Mouse (Mus musculus): Measurements from ENCODE around the gene Rbms3. TPM values are rescaled to one million over a fixed set of nuclear protein-coding genes. Genes with fewer than 3 reads are reported as not detected.

Rbms3 gene
- polyA plus RNA-seq, 1 experiment from 2014 or later = 44.5 TPM

GRCm38 (mm10) chr9:117016605-117017319 lies 613.0 kb downstream of the Rbms3 start:
- Histone ChIP-seq H3K27me3 (ENCODE audit: insufficient read depth, low read length) (no peaks in the 10 kb centered on the region), H3K9me3 (replicated peaks; ENCODE audit: low read length) (no peaks in the 10 kb centered on the region), H3K9ac (ENCODE audit: low read depth, low read length) (no peak overlapping the region), H3K27ac (no peak overlapping the region), H3K4me2 (ENCODE audit: low read length) (no peak overlapping the region), H3K4me1 (replicated peaks; ENCODE audit: insufficient read depth, low read length) (peaks cover 14% of the 10 kb centered on the region), H3K36me3 (ENCODE audit: insufficient read depth, low read length) (no peaks in the 10 kb centered on the region), H3K4me3 (replicated peaks; ENCODE audit: low read depth, low read length) (no peak overlapping the region)
- ATAC-seq (replicated peaks; ENCODE audit: low FRiP score, low read depth) (no peak), DNase-seq (ENCODE audit: low spot score) (no peak)
- 74% methylated on average over 9 of the region's 9 CpGs for WGBS
- no peak for TF ChIP-seq CTCF (IDR thresholded peaks at IDR 0.05; ENCODE audit: low read depth)

GRCm38 (mm10) chr9:117013386-117013785 lies 616.3 kb downstream of the Rbms3 start:
- H3K4me1 ChIP-seq (replicated peaks; ENCODE audit: insufficient read depth, low read length) = peaks cover 3% of the 10 kb centered on the region; the same call in 1 of the 2 replicates
- H3K4me2 ChIP-seq (ENCODE audit: low read length) = no peak overlapping the region
- ATAC-seq (replicated peaks; ENCODE audit: low FRiP score, low read depth) (no peak), DNase-seq (ENCODE audit: low spot score) (peak; percentile 38)
- H3K9me3 ChIP-seq (replicated peaks; ENCODE audit: low read length) = no peaks in the 10 kb centered on the region
- no peak overlapping the region for H3K4me3 ChIP-seq (replicated peaks; ENCODE audit: low read depth, low read length)
- no peak for TF ChIP-seq CTCF (IDR thresholded peaks at IDR 0.05; ENCODE audit: low read depth)
- WGBS = 63% methylated on average over 3 of the region's 3 CpGs
- H3K9ac ChIP-seq (ENCODE audit: low read depth, low read length) = no peak overlapping the region
- H3K27me3 ChIP-seq (ENCODE audit: insufficient read depth, low read length) = no peaks in the 10 kb centered on the region
- H3K27ac ChIP-seq = no peak overlapping the region
- no peaks in the 10 kb centered on the region for H3K36me3 ChIP-seq (ENCODE audit: insufficient read depth, low read length)

- ATAC-seq (replicated peaks; ENCODE audit: low FRiP score, low read depth) (no peak), DNase-seq (ENCODE audit: low spot score) (no peak)
- 100% methylated on average over 3 of the region's 3 CpGs for WGBS
- H3K27ac ChIP-seq = no peak overlapping the region
- TF ChIP-seq CTCF (IDR thresholded peaks at IDR 0.05; ENCODE audit: low read depth) = no peak
- H3K36me3 ChIP-seq (ENCODE audit: insufficient read depth, low read length) = no peaks in the 10 kb centered on the region
- H3K4me3 ChIP-seq (replicated peaks; ENCODE audit: low read depth, low read length) = no peak overlapping the region
- no peaks in the 10 kb centered on the region for H3K27me3 ChIP-seq (ENCODE audit: insufficient read depth, low read length)
- no peak overlapping the region for H3K4me2 ChIP-seq (ENCODE audit: low read length)
- no peaks in the 10 kb centered on the region for H3K9me3 ChIP-seq (replicated peaks; ENCODE audit: low read length)
- no peaks in the 10 kb centered on the region for H3K4me1 ChIP-seq (replicated peaks; ENCODE audit: insufficient read depth, low read length)
- no peak overlapping the region for H3K9ac ChIP-seq (ENCODE audit: low read depth, low read length)
Observed at GRCm38 (mm10) chr9:117010801-117011200, 618.9 kb downstream of the Rbms3 start.

GRCm38 (mm10) chr9:117008194-117008593 lies 621.5 kb downstream of the Rbms3 start:
- Histone ChIP-seq H3K27ac (no peak overlapping the region), H3K27me3 (ENCODE audit: insufficient read depth, low read length) (no peaks in the 10 kb centered on the region), H3K4me1 (replicated peaks; ENCODE audit: insufficient read depth, low read length) (no peaks in the 10 kb centered on the region), H3K9me3 (replicated peaks; ENCODE audit: low read length) (no peaks in the 10 kb centered on the region), H3K4me2 (ENCODE audit: low read length) (no peak overlapping the region), H3K4me3 (replicated peaks; ENCODE audit: low read depth, low read length) (no peak overlapping the region), H3K9ac (ENCODE audit: low read depth, low read length) (no peak overlapping the region), H3K36me3 (ENCODE audit: insufficient read depth, low read length) (no peaks in the 10 kb centered on the region)
- no peak for ATAC-seq (replicated peaks; ENCODE audit: low FRiP score, low read depth)
- DNase-seq (ENCODE audit: low spot score) = no peak
- no peak for TF ChIP-seq CTCF (IDR thresholded peaks at IDR 0.05; ENCODE audit: low read depth)
- WGBS = 54% methylated on average over 1 of the region's 1 CpGs

- ATAC-seq (replicated peaks; ENCODE audit: low FRiP score, low read depth) (no peak), DNase-seq (ENCODE audit: low spot score) (no peak)
- H3K36me3 ChIP-seq (ENCODE audit: insufficient read depth, low read length) = no peaks in the 10 kb centered on the region
- H3K9me3 ChIP-seq (replicated peaks; ENCODE audit: low read length) = no peaks in the 10 kb centered on the region
- no peak overlapping the region for H3K27ac ChIP-seq
- no peaks in the 10 kb centered on the region for H3K27me3 ChIP-seq (ENCODE audit: insufficient read depth, low read length)
- no peaks in the 10 kb centered on the region for H3K4me1 ChIP-seq (replicated peaks; ENCODE audit: insufficient read depth, low read length)
- no peak overlapping the region for H3K9ac ChIP-seq (ENCODE audit: low read depth, low read length)
- H3K4me2 ChIP-seq (ENCODE audit: low read length) = no peak overlapping the region
- 63% methylated on average over 2 of the region's 2 CpGs for WGBS
- H3K4me3 ChIP-seq (replicated peaks; ENCODE audit: low read depth, low read length) = no peak overlapping the region
- no peak for TF ChIP-seq CTCF (IDR thresholded peaks at IDR 0.05; ENCODE audit: low read depth)
Observed at GRCm38 (mm10) chr9:117002083-117002482, 627.6 kb downstream of the Rbms3 start.

GRCm38 (mm10) chr9:116999186-116999585 lies 630.5 kb downstream of the Rbms3 start:
- H3K27me3 ChIP-seq (ENCODE audit: insufficient read depth, low read length) = no peaks in the 10 kb centered on the region
- ATAC-seq (replicated peaks; ENCODE audit: low FRiP score, low read depth) (no peak), DNase-seq (ENCODE audit: low spot score) (no peak)
- no peak overlapping the region for H3K4me2 ChIP-seq (ENCODE audit: low read length)
- H3K36me3 ChIP-seq (ENCODE audit: insufficient read depth, low read length) = no peaks in the 10 kb centered on the region
- no peak overlapping the region for H3K27ac ChIP-seq
- TF ChIP-seq CTCF (IDR thresholded peaks at IDR 0.05; ENCODE audit: low read depth) = no peak
- 55% methylated on average over 6 of the region's 6 CpGs for WGBS
- H3K4me3 ChIP-seq (replicated peaks; ENCODE audit: low read depth, low read length) = no peak overlapping the region
- H3K9me3 ChIP-seq (replicated peaks; ENCODE audit: low read length) = no peaks in the 10 kb centered on the region
- H3K9ac ChIP-seq (ENCODE audit: low read depth, low read length) = no peak overlapping the region
- no peaks in the 10 kb centered on the region for H3K4me1 ChIP-seq (replicated peaks; ENCODE audit: insufficient read depth, low read length)

- Histone ChIP-seq H3K9me3 (replicated peaks; ENCODE audit: low read length) (no peaks in the 10 kb centered on the region), H3K4me2 (ENCODE audit: low read length) (no peak overlapping the region), H3K36me3 (ENCODE audit: insufficient read depth, low read length) (no peaks in the 10 kb centered on the region), H3K27ac (no peak overlapping the region), H3K27me3 (ENCODE audit: insufficient read depth, low read length) (no peaks in the 10 kb centered on the region), H3K4me3 (replicated peaks; ENCODE audit: low read depth, low read length) (no peak overlapping the region), H3K4me1 (replicated peaks; ENCODE audit: insufficient read depth, low read length) (no peaks in the 10 kb centered on the region), H3K9ac (ENCODE audit: low read depth, low read length) (no peak overlapping the region)
- no peak for DNase-seq (ENCODE audit: low spot score)
- no peak for ATAC-seq (replicated peaks; ENCODE audit: low FRiP score, low read depth)
- 74% methylated on average over 6 of the region's 6 CpGs for WGBS
- no peak for TF ChIP-seq CTCF (IDR thresholded peaks at IDR 0.05; ENCODE audit: low read depth)
Observed at GRCm38 (mm10) chr9:116990321-116990720, 639.4 kb downstream of the Rbms3 start.

All from kidney, postnatal 0 days (tissue).